Mouse (Mus musculus): ENCODE data around the gene Gla. TPM values are rescaled to one million over a fixed set of nuclear protein-coding genes. Genes with fewer than 3 reads are reported as not detected.

Gla gene
- polyA plus RNA-seq, 1 experiment from 2014 or later: 2.7 TPM

- Histone ChIP-seq H3K4me2 (ENCODE audit: low read depth, low read length) (peak overlapping the region; percentile 69), H3K9me3 (replicated peaks; ENCODE audit: control insufficient read depth, low read length) (no peaks in the 10 kb centered on the region), H3K9ac (ENCODE audit: low read length) (peak overlapping the region; percentile 78), H3K27ac (ENCODE audit: low read length) (peak overlapping the region; percentile 90), H3K4me1 (ENCODE audit: control insufficient read depth, insufficient read depth, low read length) (peaks cover 4% of the 10 kb centered on the region; the same call in 1 of the 2 replicates), H3K36me3 (ENCODE audit: control insufficient read depth, insufficient read depth) (no peaks in the 10 kb centered on the region), H3K27me3 (ENCODE audit: control insufficient read depth, insufficient read depth, low read length) (no peaks in the 10 kb centered on the region), H3K4me3 (ENCODE audit: low read length) (peak overlapping the region; percentile 60)
- 14% methylated on average over 39 of the region's 43 CpGs for WGBS
- ATAC-seq (replicated peaks; ENCODE audit: extremely low read depth, insufficient read depth, low FRiP score): peak; percentile 82
These were observed 625 bp upstream of the Gla start for GRCm38 (mm10) chrX:134601380-134602120.

GRCm38 (mm10) chrX:134599922-134600565 is 881 bp downstream of the Gla start:
- H3K4me1 ChIP-seq (ENCODE audit: control insufficient read depth, insufficient read depth, low read length): peaks cover 4% of the 10 kb centered on the region; the same call in 1 of the 2 replicates
- no peaks in the 10 kb centered on the region for H3K36me3 ChIP-seq (ENCODE audit: control insufficient read depth, insufficient read depth)
- no peaks in the 10 kb centered on the region for H3K9me3 ChIP-seq (replicated peaks; ENCODE audit: control insufficient read depth, low read length)
- WGBS: 27% methylated on average over 10 of the region's 10 CpGs
- H3K4me2 ChIP-seq (ENCODE audit: low read depth, low read length): peak overlapping the region; percentile 67
- H3K4me3 ChIP-seq (ENCODE audit: low read length): peak overlapping the region; percentile 60
- H3K27me3 ChIP-seq (ENCODE audit: control insufficient read depth, insufficient read depth, low read length): no peaks in the 10 kb centered on the region
- peak overlapping the region; percentile 67 for H3K27ac ChIP-seq (ENCODE audit: low read length)
- ATAC-seq (replicated peaks; ENCODE audit: extremely low read depth, insufficient read depth, low FRiP score): no peak
- H3K9ac ChIP-seq (ENCODE audit: low read length): peak overlapping the region; percentile 52

GRCm38 (mm10) chrX:134589836-134590235 is 11.1 kb downstream of the Gla start:
- H3K4me1 ChIP-seq (ENCODE audit: control insufficient read depth, insufficient read depth, low read length): peaks cover 4% of the 10 kb centered on the region
- no peak overlapping the region for H3K4me2 ChIP-seq (ENCODE audit: low read depth, low read length)
- H3K9ac ChIP-seq (ENCODE audit: low read length): no peak overlapping the region
- peaks cover 5% of the 10 kb centered on the region; the same call in 1 of the 2 replicates for H3K36me3 ChIP-seq (ENCODE audit: control insufficient read depth, insufficient read depth)
- H3K27me3 ChIP-seq (ENCODE audit: control insufficient read depth, insufficient read depth, low read length): no peaks in the 10 kb centered on the region
- H3K4me3 ChIP-seq (ENCODE audit: low read length): no peak overlapping the region
- no peak for ATAC-seq (replicated peaks; ENCODE audit: extremely low read depth, insufficient read depth, low FRiP score)
- no peak overlapping the region for H3K27ac ChIP-seq (ENCODE audit: low read length)
- 59% methylated on average over 5 of the region's 5 CpGs for WGBS
- H3K9me3 ChIP-seq (replicated peaks; ENCODE audit: control insufficient read depth, low read length): no peaks in the 10 kb centered on the region

- Histone ChIP-seq H3K4me2 (ENCODE audit: low read depth, low read length) (no peak overlapping the region), H3K36me3 (ENCODE audit: control insufficient read depth, insufficient read depth) (peaks cover 5% of the 10 kb centered on the region; the same call in 1 of the 2 replicates), H3K4me3 (ENCODE audit: low read length) (no peak overlapping the region), H3K27ac (ENCODE audit: low read length) (no peak overlapping the region), H3K9ac (ENCODE audit: low read length) (no peak overlapping the region), H3K27me3 (ENCODE audit: control insufficient read depth, insufficient read depth, low read length) (no peaks in the 10 kb centered on the region), H3K4me1 (ENCODE audit: control insufficient read depth, insufficient read depth, low read length) (peaks cover 4% of the 10 kb centered on the region), H3K9me3 (replicated peaks; ENCODE audit: control insufficient read depth, low read length) (no peaks in the 10 kb centered on the region)
- no peak for ATAC-seq (replicated peaks; ENCODE audit: extremely low read depth, insufficient read depth, low FRiP score)
- whole genome bisulfite sequencing: 85% methylated on average over 3 of the region's 3 CpGs
These were observed 11.9 kb downstream of the Gla start for GRCm38 (mm10) chrX:134588997-134589396.

- Histone ChIP-seq H3K4me3 (ENCODE audit: low read length) (no peak overlapping the region), H3K9me3 (replicated peaks; ENCODE audit: control insufficient read depth, low read length) (no peaks in the 10 kb centered on the region), H3K4me1 (ENCODE audit: control insufficient read depth, insufficient read depth, low read length) (peaks cover 4% of the 10 kb centered on the region), H3K9ac (ENCODE audit: low read length) (no peak overlapping the region), H3K27ac (ENCODE audit: low read length) (no peak overlapping the region), H3K4me2 (ENCODE audit: low read depth, low read length) (no peak overlapping the region), H3K27me3 (ENCODE audit: control insufficient read depth, insufficient read depth, low read length) (no peaks in the 10 kb centered on the region), H3K36me3 (ENCODE audit: control insufficient read depth, insufficient read depth) (peaks cover 5% of the 10 kb centered on the region; the same call in 1 of the 2 replicates)
- no peak for ATAC-seq (replicated peaks; ENCODE audit: extremely low read depth, insufficient read depth, low FRiP score)
- WGBS: 78% methylated on average over 4 of the region's 4 CpGs
These were observed 12.7 kb downstream of the Gla start for GRCm38 (mm10) chrX:134588261-134588660.

GRCm38 (mm10) chrX:134586447-134586846 is 14.5 kb downstream of the Gla start:
- Histone ChIP-seq H3K4me2 (ENCODE audit: low read depth, low read length) (peak overlapping the region; percentile 70), H3K9ac (ENCODE audit: low read length) (peak overlapping the region; percentile 76), H3K27ac (ENCODE audit: low read length) (peak overlapping the region; percentile 88), H3K27me3 (ENCODE audit: control insufficient read depth, insufficient read depth, low read length) (no peaks in the 10 kb centered on the region), H3K4me1 (ENCODE audit: control insufficient read depth, insufficient read depth, low read length) (peaks cover 4% of the 10 kb centered on the region), H3K36me3 (ENCODE audit: control insufficient read depth, insufficient read depth) (peaks cover 5% of the 10 kb centered on the region; the same call in 1 of the 2 replicates), H3K4me3 (ENCODE audit: low read length) (peak overlapping the region; percentile 61), H3K9me3 (replicated peaks; ENCODE audit: control insufficient read depth, low read length) (no peaks in the 10 kb centered on the region)
- ATAC-seq (replicated peaks; ENCODE audit: extremely low read depth, insufficient read depth, low FRiP score): no peak
- WGBS: 27% methylated on average over 8 of the region's 8 CpGs

- H3K9ac ChIP-seq (ENCODE audit: low read length): peak within 1 kb of the TSS; percentile 76
- peak within 1 kb of the TSS; percentile 88 for H3K27ac ChIP-seq (ENCODE audit: low read length)
- ATAC-seq (replicated peaks; ENCODE audit: extremely low read depth, insufficient read depth, low FRiP score): peak; percentile 94
- H3K4me2 ChIP-seq (ENCODE audit: low read depth, low read length): peak within 1 kb of the TSS; percentile 70
- H3K4me3 ChIP-seq (ENCODE audit: low read length): peak within 1 kb of the TSS; percentile 61
- peaks cover 4% of the 10 kb centered on the region for H3K4me1 ChIP-seq (ENCODE audit: control insufficient read depth, insufficient read depth, low read length)
- H3K36me3 ChIP-seq (ENCODE audit: control insufficient read depth, insufficient read depth): peaks cover 5% of the 10 kb centered on the region; the same call in 1 of the 2 replicates
- no peaks in the 10 kb centered on the region for H3K27me3 ChIP-seq (ENCODE audit: control insufficient read depth, insufficient read depth, low read length)
- 16% methylated on average over 45 of the region's 45 CpGs for WGBS
- no peaks in the 10 kb centered on the region for H3K9me3 ChIP-seq (replicated peaks; ENCODE audit: control insufficient read depth, low read length)
These were observed 15.6 kb downstream of the Gla start, which contains the start of gene Rpl36a for GRCm38 (mm10) chrX:134585103-134586002. TSS of gene Rpl36a (plus strand) at chrX:134585654.

- no peak for ATAC-seq (replicated peaks; ENCODE audit: extremely low read depth, insufficient read depth, low FRiP score)
- Histone ChIP-seq H3K9ac (ENCODE audit: low read length) (no peak within 1 kb of the TSS; the same call in 1 of the 2 replicates), H3K27ac (ENCODE audit: low read length) (no peak within 1 kb of the TSS), H3K4me2 (ENCODE audit: low read depth, low read length) (no peak within 1 kb of the TSS), H3K4me1 (ENCODE audit: control insufficient read depth, insufficient read depth, low read length) (peaks cover 4% of the 10 kb centered on the region), H3K9me3 (replicated peaks; ENCODE audit: control insufficient read depth, low read length) (no peaks in the 10 kb centered on the region), H3K27me3 (ENCODE audit: control insufficient read depth, insufficient read depth, low read length) (no peaks in the 10 kb centered on the region), H3K36me3 (ENCODE audit: control insufficient read depth, insufficient read depth) (no peaks in the 10 kb centered on the region), H3K4me3 (ENCODE audit: low read length) (no peak within 1 kb of the TSS; the same call in 1 of the 2 replicates)
- WGBS: 71% methylated on average over 11 of the region's 11 CpGs
These were observed 17.8 kb downstream of the Gla start, which contains the start of gene Btk for GRCm38 (mm10) chrX:134582888-134583669. TSS of gene Btk (minus strand) at chrX:134583570.

All from heart, embryonic 16.5 days (tissue).